Comparison of ENCODE assay signal across 20 mouse cellular contexts in the genomic region with DNA sequence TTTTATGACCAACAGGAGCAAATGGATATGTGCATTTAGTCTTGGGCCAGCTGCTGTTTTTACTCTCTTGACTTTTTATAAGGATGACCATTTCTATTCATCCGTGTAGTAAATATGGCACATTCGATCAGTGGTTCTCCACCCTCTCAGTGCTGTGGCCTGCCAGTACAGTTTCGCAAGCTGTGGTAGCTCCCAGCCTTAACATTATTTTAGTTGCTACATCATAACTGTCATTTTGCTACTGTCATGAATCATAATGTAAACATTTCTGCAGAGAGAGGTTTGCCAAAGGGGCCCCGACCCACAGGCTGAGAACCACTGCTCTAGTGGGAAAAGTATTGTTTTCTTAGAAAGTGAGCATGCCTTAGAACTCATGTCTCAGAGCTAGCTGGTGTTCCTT.
"Had no signal": no experiment of that assay in that cellular context is flagged by ENCODE, and none has a peak within 500 bp of the region (broad histone marks: within the 10 kb centered on the region; RNA-seq: fewer than 3 reads in every experiment).

No protein-coding gene starts in this region.

- H3K9ac ChIP-seq: kidney, embryonic 15.5 days; liver, embryonic 14.5 days; liver, postnatal 0 days; lung, embryonic 15.5 days; midbrain, embryonic 13.5 days; neural tube, embryonic 12.5 days; neural tube, embryonic 15.5 days had no signal

- H3K27me3 ChIP-seq: kidney, embryonic 15.5 days; lung, embryonic 15.5 days; midbrain, embryonic 13.5 days; neural tube, embryonic 12.5 days; neural tube, embryonic 15.5 days had no signal

- H3K4me2 ChIP-seq: kidney, embryonic 15.5 days; lung, embryonic 15.5 days; midbrain, embryonic 13.5 days; neural tube, embryonic 12.5 days; neural tube, embryonic 15.5 days had no signal

- H3K4me3 ChIP-seq: kidney, embryonic 15.5 days; left cerebral cortex, adult 2 months; lung, embryonic 15.5 days; midbrain, embryonic 13.5 days; neural tube, embryonic 12.5 days; neural tube, embryonic 15.5 days had no signal

- H3K27ac ChIP-seq: kidney, embryonic 15.5 days; left cerebral cortex, adult 2 months; liver, embryonic 14.5 days; lung, embryonic 15.5 days; midbrain, embryonic 13.5 days; neural tube, embryonic 12.5 days; neural tube, embryonic 15.5 days; stomach, postnatal 0 days had no signal

- ATAC-seq: intestine, postnatal 0 days; liver, postnatal 0 days; midbrain, embryonic 13.5 days had no signal

- H3K9me3 ChIP-seq: kidney, embryonic 15.5 days; lung, embryonic 15.5 days; midbrain, embryonic 13.5 days; neural tube, embryonic 12.5 days; neural tube, embryonic 15.5 days had no signal

- DNase-seq: kidney, adult 2 months; kidney, postnatal 10 days; kidney, postnatal 36 days; layer of hippocampus, postnatal 36 days; liver, postnatal 0 days; lung, postnatal 14 days; right cerebral cortex, adult 18-20 months; right cerebral cortex, postnatal 14 days; right cerebral cortex, postnatal 4 days; thymus, adult 2 months; thymus, postnatal 14 days had no signal

- H3K4me1 ChIP-seq: kidney, embryonic 15.5 days; lung, embryonic 15.5 days; midbrain, embryonic 13.5 days; neural tube, embryonic 12.5 days; neural tube, embryonic 15.5 days had no signal
